Mouse (Mus musculus): ENCODE measurements around the gene Cysrt1. TPM values are rescaled to one million over a fixed set of nuclear protein-coding genes. Genes with fewer than 3 reads are reported as not detected.

The Cysrt1 gene
- under 1 TPM; 0.08 to 0.35 TPM for polyA plus RNA-seq (2012; fragmentation: generic; extraction: Trizol)

DNA sequence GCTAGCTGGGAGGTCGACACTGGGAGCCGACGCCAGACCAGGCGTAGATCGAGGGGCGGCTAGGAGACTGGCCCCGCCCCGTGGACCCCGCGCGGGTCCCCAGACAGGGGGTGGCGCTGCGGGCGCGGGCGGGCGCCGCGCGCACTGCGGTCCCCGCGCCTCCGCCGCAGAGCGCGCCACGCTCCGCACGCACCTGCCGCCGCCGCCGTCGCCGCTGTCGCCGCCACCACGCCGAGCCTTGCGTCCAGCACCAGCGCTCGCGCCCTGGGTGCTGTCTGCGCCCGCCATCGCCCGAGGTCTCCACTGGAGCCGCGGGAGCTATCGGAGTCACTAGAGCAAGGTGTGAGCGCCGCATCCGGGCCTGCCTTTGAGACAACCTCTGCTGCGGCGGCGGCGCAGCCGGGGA, at the start of gene Cysrt1, which contains the start of gene Rnf208:
Gene Cysrt1, minus strand, starts transcription at position 352 of the 406 bp plus-strand sequence.
Gene Rnf208, plus strand, starts transcription at position 155 of the 406 bp plus-strand sequence.

DNA sequence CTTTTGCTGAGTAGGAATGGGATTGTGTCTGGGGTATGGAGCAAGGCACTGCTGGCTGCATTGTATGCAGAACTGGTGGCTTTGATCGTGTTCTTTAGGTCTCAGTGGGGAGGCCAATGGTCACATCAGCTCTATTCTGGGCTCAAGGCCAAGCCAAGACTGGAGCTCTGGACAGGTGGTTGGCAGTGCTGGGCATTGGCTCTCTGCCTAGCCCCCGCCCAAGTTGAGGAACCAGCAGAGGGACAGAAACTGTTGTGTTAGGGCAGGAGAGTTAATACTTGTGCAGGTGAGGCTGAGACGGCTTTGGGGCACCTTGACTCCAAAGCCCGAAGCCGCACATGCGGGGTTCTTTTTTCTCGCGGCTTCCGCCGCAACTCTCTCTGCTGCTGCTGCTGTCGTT, 47.4 kb upstream of the Cysrt1 start, which contains the start of gene Lrrc26:
Gene Lrrc26, plus strand, starts transcription at position 265 of the 400 bp plus-strand sequence.

DNA sequence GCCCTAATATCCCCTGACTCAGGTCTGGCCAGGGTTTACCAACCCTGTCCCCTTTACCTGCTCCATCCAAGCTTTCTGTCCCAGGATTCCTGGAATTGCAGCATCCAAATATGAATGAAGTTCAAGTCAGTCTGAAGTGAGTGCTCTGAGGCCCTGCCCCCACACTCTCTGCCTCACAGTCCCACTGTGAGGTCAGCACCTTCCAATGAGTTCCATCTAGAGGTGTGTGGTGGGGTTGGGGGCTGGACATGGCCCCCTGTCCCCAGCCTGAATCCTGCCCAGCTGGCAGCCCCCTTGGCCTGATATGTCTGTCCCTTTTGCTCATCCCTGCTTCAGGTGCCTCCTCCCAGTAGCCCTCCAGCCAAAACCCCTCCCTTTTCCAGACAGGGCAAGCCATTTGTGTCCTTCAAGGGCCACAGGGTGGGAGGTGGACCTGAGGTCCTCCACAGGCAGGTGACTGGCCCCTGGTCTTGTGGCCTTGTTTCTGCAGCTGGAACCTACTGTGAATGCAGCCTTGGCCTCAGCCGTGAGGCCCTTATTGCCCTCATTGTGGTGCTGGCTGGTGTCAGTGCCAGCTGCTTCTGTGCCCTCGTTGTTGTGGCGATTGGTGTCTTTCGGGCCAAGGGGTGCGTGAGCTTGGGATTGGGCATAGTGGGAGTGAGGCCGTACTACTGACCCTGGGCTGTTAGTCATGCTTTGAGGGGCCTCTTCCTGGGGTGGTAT, 45.8 kb upstream of the Cysrt1 start, which contains the start of gene Tmem210:
Gene Tmem210, plus strand, starts transcription at position 219 of the 723 bp plus-strand sequence.

DNA sequence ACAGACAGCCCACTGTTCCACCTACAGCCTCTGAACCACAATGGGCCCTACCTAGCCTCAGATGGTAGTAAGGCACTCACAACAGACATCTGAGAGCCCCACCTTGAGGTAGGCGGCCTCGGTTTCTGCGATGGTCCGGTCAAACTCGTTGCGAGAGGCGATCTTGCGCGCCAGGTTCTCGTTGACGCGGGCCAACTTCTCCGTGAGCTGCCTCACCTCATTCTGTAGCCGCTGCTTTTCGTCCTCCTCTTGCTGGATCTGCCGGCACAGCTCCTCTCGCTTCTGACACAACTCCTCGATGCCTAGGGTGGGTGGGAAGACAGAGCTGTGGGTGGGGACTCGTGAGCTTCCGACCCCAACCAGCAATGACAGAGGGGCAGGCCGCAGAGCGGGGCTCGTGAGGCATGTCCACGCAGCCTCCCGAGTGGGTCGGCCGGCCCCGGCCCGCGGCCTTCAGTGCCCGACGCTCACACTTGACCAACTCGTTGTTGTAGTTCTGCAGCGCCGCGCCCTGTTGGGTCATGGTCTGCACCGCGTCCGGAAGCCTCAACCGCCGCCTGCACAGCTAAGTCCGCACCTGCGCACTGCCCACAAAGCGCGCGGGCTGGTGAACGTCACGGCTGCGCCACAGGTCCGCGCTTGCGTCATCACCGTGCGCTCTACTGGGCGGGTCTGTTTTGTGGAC, 29.7 kb upstream of the Cysrt1 start, which contains the start of the genes Ssna1 and Anapc2:
Gene Ssna1, minus strand, starts transcription at position 612 of the 685 bp plus-strand sequence.
Gene Anapc2, plus strand, starts transcription at position 652 of the 685 bp plus-strand sequence.

GRCm38 (mm10) chr2:25262291-25262767, 20.1 kb upstream of the Cysrt1 start, which contains the start of gene Tprn:
Gene Tprn, plus strand, starts transcription at chr2:25262618.

GRCm38 (mm10) chr2:25255284-25255779, 13.1 kb upstream of the Cysrt1 start, which contains the start of gene Tmem203:
Gene Tmem203, plus strand, starts transcription at chr2:25255439.

GRCm38 (mm10) chr2:25246183-25247072, 4.2 kb upstream of the Cysrt1 start, which contains the start of gene AL732309.1:
Gene AL732309.1, minus strand, starts transcription at chr2:25246863.

GRCm38 (mm10) chr2:25236614-25237013, 5.6 kb downstream of the Cysrt1 start, which contains the start of gene Rnf224:
Gene Rnf224, minus strand, starts transcription at chr2:25236787.

GRCm38 (mm10) chr2:25234050-25234449, 8.2 kb downstream of the Cysrt1 start, which contains the start of gene Slc34a3:
Gene Slc34a3, minus strand, starts transcription at chr2:25234364.

GRCm38 (mm10) chr2:25224492-25224765, 17.8 kb downstream of the Cysrt1 start, which contains the start of gene Tubb4b:
Gene Tubb4b, minus strand, starts transcription at chr2:25224702.

DNA sequence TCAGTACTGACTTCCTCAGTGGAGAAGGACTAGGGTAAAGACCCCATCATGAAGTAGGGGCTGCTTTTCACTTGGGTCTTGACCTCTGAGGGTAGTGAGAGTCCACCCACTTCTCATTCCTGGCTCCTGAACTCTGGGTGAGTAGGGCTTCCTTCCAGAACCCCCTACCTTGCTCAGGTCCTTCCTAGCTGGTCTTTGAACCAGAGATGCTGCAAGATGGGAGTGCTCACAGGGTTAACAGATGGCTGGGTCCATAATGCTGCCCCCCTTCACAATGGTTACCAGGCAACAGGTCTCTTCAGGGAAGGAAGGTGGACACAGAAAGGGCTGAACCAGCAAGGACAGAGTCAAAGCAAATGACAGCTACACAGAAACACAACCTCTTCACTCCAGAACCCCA, 23.8 kb downstream of the Cysrt1 start, which contains the start of gene Fam166a:
Gene Fam166a, plus strand, starts transcription at position 301 of the 400 bp plus-strand sequence.

DNA sequence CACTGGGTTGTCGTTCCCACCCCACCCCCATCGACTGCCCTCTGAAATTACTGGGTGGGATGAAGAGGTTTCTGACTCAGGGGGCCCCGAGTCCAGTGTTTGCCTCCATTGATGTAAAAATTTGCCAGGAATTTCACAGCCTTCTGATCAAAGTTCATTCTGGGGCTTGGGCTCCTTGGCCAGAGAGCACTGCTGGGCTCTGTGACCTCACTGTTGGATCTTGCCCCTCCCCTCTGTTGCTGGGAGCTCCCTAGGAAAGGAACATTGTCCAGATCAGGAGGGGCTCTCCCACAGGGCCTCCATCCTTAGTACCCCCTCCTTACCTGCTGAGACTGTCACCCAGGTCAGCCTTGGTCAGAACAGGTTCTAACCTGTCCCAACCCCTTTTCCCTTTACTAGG, 27.8 kb downstream of the Cysrt1 start, which contains the start of gene Stpg3:
Gene Stpg3, minus strand, starts transcription at position 194 of the 400 bp plus-strand sequence.

DNA sequence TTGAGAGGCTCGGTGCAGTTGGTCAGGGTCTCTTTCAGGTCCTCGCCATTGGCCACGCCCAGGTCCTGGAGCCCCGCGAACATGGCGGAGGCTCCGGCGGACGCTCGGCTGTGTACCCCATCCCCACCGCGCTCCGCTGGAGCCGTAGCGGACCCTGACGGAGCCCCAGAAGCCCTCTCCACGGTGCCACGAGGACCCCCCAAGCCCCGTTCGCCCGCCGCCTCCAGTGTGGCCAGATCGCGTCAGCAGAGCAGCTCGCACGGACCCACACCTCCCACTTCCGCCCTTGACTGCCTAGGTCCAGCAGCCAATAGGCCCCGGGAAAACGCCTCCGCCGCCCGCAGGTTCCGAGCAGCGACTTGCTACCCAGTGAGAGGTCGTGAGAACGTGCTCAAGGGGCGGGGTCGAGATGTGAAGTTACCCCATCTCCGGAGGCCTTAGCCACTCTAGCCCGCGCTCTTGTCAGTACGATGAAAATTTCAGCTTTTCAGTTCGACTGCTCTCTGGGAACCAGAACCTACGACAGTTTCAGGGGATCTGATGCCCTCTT, 31.1 kb downstream of the Cysrt1 start, which contains the start of gene Nelfb:
Gene Nelfb, minus strand, starts transcription at position 369 of the 550 bp plus-strand sequence.

GRCm38 (mm10) chr2:25196172-25196954, 45.9 kb downstream of the Cysrt1 start, which contains the start of gene Tor4a:
Gene Tor4a, minus strand, starts transcription at chr2:25196886.

Other genes starting within 250 kb of the Cysrt1 start
- gene Nsmf, start 188.1 kb downstream of the Cysrt1 start, polyA plus RNA-seq (2012; fragmentation: generic; extraction: Trizol): 10 to 100 TPM; 36.2 to 56.6 TPM
- gene Entpd8, start 162.1 kb downstream of the Cysrt1 start, polyA plus RNA-seq (2012; fragmentation: generic; extraction: Trizol): not detected
- under 1 TPM in 1 of 2 experiments, not detected in 1; 0.04 TPM for gene Noxa1, start 147.3 kb downstream of the Cysrt1 start, polyA plus RNA-seq (2012; fragmentation: generic; extraction: Trizol)
- under 1 TPM; 0.13 to 0.19 TPM for gene Nrarp, start 61.7 kb downstream of the Cysrt1 start, polyA plus RNA-seq (2012; fragmentation: generic; extraction: Trizol)
- gene Tor4a, start 45.6 kb downstream of the Cysrt1 start, polyA plus RNA-seq (2012; fragmentation: generic; extraction: Trizol): 10 to 100 TPM in 1 of 2 experiments, 1 to 10 TPM in 1; 9.1 to 26.9 TPM
- gene Nelfb, start 31.0 kb downstream of the Cysrt1 start, polyA plus RNA-seq (2012; fragmentation: generic; extraction: Trizol): 10 to 100 TPM; 29.0 to 67.4 TPM
- gene Stpg3, start 27.8 kb downstream of the Cysrt1 start, polyA plus RNA-seq (2012; fragmentation: generic; extraction: Trizol): under 1 TPM in 1 of 2 experiments, not detected in 1; 0.02 TPM
- gene Fam166a, start 23.7 kb downstream of the Cysrt1 start, polyA plus RNA-seq (2012; fragmentation: generic; extraction: Trizol): 1 to 10 TPM in 1 of 2 experiments, not detected in 1; 1.6 TPM
- 100 to 1,000 TPM; 598 to 649 TPM for gene Tubb4b, start 17.8 kb downstream of the Cysrt1 start, polyA plus RNA-seq (2012; fragmentation: generic; extraction: Trizol)
- not detected for gene Slc34a3, start 8.1 kb downstream of the Cysrt1 start, polyA plus RNA-seq (2012; fragmentation: generic; extraction: Trizol)
- not detected for gene Rnf224, start 5.7 kb downstream of the Cysrt1 start, polyA plus RNA-seq (2012; fragmentation: generic; extraction: Trizol)
- not detected for gene Rnf208, start 197 bp downstream of the Cysrt1 start, polyA plus RNA-seq (2012; fragmentation: generic; extraction: Trizol)
- gene AL732309.1, start 4.4 kb upstream of the Cysrt1 start, polyA plus RNA-seq (2012; fragmentation: generic; extraction: Trizol): 1 to 10 TPM; 2.2 to 6.1 TPM
- 10 to 100 TPM; 38.1 to 48.4 TPM for gene Tmem203, start 13.0 kb upstream of the Cysrt1 start, polyA plus RNA-seq (2012; fragmentation: generic; extraction: Trizol)
- 10 to 100 TPM; 10.9 to 14.3 TPM for gene Tprn, start 20.2 kb upstream of the Cysrt1 start, polyA plus RNA-seq (2012; fragmentation: generic; extraction: Trizol)
- gene Ssna1, start 30.0 kb upstream of the Cysrt1 start, polyA plus RNA-seq (2012; fragmentation: generic; extraction: Trizol): 100 to 1,000 TPM; 140 to 186 TPM
- 100 to 1,000 TPM in 1 of 2 experiments, 10 to 100 TPM in 1; 98.4 to 128 TPM for gene Anapc2, start 30.0 kb upstream of the Cysrt1 start, polyA plus RNA-seq (2012; fragmentation: generic; extraction: Trizol)
- not detected for gene Tmem210, start 45.7 kb upstream of the Cysrt1 start, polyA plus RNA-seq (2012; fragmentation: generic; extraction: Trizol)
- not detected for gene Lrrc26, start 47.5 kb upstream of the Cysrt1 start, polyA plus RNA-seq (2012; fragmentation: generic; extraction: Trizol)
- under 1 TPM; under 0.01 to 0.06 TPM for gene Grin1, start 76.7 kb upstream of the Cysrt1 start, polyA plus RNA-seq (2012; fragmentation: generic; extraction: Trizol)
- 10 to 100 TPM; 16.1 to 49.7 TPM for gene Man1b1, start 89.9 kb upstream of the Cysrt1 start, polyA plus RNA-seq (2012; fragmentation: generic; extraction: Trizol)
- gene Dpp7, start 113.9 kb upstream of the Cysrt1 start, polyA plus RNA-seq (2012; fragmentation: generic; extraction: Trizol): 10 to 100 TPM; 31.1 to 38.1 TPM
- gene Uap1l1, start 123.2 kb upstream of the Cysrt1 start, polyA plus RNA-seq (2012; fragmentation: generic; extraction: Trizol): 100 to 1,000 TPM; 149 to 433 TPM
- gene Sapcd2, start 129.9 kb upstream of the Cysrt1 start, polyA plus RNA-seq (2012; fragmentation: generic; extraction: Trizol): 10 to 100 TPM; 18.0 to 25.7 TPM
- under 1 TPM in 1 of 2 experiments, not detected in 1; 0.12 TPM for gene Entpd2, start 153.4 kb upstream of the Cysrt1 start, polyA plus RNA-seq (2012; fragmentation: generic; extraction: Trizol)
- gene Npdc1, start 156.9 kb upstream of the Cysrt1 start, polyA plus RNA-seq (2012; fragmentation: generic; extraction: Trizol): 100 to 1,000 TPM; 183 to 212 TPM
- under 1 TPM; 0.13 to 0.42 TPM for gene Fut7, start 180.8 kb upstream of the Cysrt1 start, polyA plus RNA-seq (2012; fragmentation: generic; extraction: Trizol)
- gene Abca2, start 186.3 kb upstream of the Cysrt1 start, polyA plus RNA-seq (2012; fragmentation: generic; extraction: Trizol): 10 to 100 TPM in 1 of 2 experiments, 1 to 10 TPM in 1; 4.8 to 13.4 TPM
- gene Clic3, start 214.4 kb upstream of the Cysrt1 start, polyA plus RNA-seq (2012; fragmentation: generic; extraction: Trizol): under 1 TPM; 0.15 to 0.94 TPM
- 10 to 100 TPM; 25.6 to 61.9 TPM for gene Paxx, start 218.6 kb upstream of the Cysrt1 start, polyA plus RNA-seq (2012; fragmentation: generic; extraction: Trizol)
- gene Ptgds, start 227.6 kb upstream of the Cysrt1 start, polyA plus RNA-seq (2012; fragmentation: generic; extraction: Trizol): under 1 TPM; 0.07 to 0.30 TPM

All from C3H10T1/2 (cell line).